In the genomic region with DNA sequence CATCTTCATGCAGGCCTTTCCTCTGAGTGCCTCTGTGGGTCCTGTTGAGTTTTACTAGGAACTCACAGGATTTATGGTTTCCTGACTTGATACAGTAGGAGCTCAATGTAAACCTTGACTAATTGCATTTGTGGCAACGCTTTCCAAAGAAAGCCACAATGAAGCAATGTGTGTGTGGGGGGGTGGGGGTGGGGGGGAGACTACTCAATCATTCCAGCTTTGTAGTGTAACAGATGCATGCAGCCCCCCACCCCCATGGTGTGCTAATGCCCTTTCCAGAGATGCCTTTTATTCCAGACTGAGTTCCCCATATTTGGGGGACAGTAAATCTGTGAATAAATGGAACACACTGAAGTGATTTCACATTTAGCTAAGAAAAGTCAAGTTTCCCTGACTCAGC, we compare ENCODE assay signal across 28 mouse cellular contexts. TPM values are rescaled to one million over a fixed set of nuclear protein-coding genes. Genes with fewer than 3 reads are reported as not detected.
A peak's percentile ranks its signal among the peaks of the same experiment; 100 is the strongest.
DNase-seq lines count a peak whose midpoint lies in the region; ATAC-seq lines count a peak whose summit lies in the region.
"Had no signal": no experiment of that assay in that cellular context is flagged by ENCODE, and none has a peak within 500 bp of the region (broad histone marks: within the 10 kb centered on the region; RNA-seq: fewer than 3 reads in every experiment).

No protein-coding gene starts in this region.

- H3K36me3 ChIP-seq in embryonic facial prominence, embryonic 14.5 days (ENCODE audit: control insufficient read depth, insufficient read depth, low read length), result no peaks in the 10 kb centered on the region
- H3K36me3 ChIP-seq in embryonic facial prominence, embryonic 10.5 days (replicated peaks), result no peaks in the 10 kb centered on the region
- H3K36me3 ChIP-seq in neural tube, embryonic 12.5 days, result no peaks in the 10 kb centered on the region
- H3K36me3 ChIP-seq: embryonic facial prominence, embryonic 12.5 days; embryonic facial prominence, embryonic 15.5 days; forebrain, embryonic 10.5 days; forebrain, embryonic 12.5 days; G1E had no signal

- no peaks in the 10 kb centered on the region for H3K27me3 ChIP-seq in embryonic facial prominence, embryonic 14.5 days (replicated peaks; ENCODE audit: control insufficient read depth, insufficient read depth, low read length)
- no peaks in the 10 kb centered on the region for H3K27me3 ChIP-seq in embryonic facial prominence, embryonic 10.5 days (replicated peaks; ENCODE audit: low read depth, poor library complexity, severe bottlenecking)
- no peaks in the 10 kb centered on the region for H3K27me3 ChIP-seq in neural tube, embryonic 12.5 days (replicated peaks)
- H3K27me3 ChIP-seq: CH12.LX; embryonic facial prominence, embryonic 12.5 days; embryonic facial prominence, embryonic 15.5 days; forebrain, embryonic 12.5 days; Patski had no signal

- peak; percentile 27 for DNase-seq in embryonic facial prominence, embryonic 14.5 days (ENCODE audit: low spot score)
- no peak for DNase-seq in embryonic facial prominence, embryonic 10.5 days (ENCODE audit: low spot score)
- no peak for DNase-seq in neural tube, embryonic 10.5 days (ENCODE audit: extremely low spot score, low spot score)
- peak; percentile 27 for DNase-seq in mesoderm, embryonic 11.5 days (ENCODE audit: low read depth, low spot score)
- DNase-seq in cerebellum, postnatal 36 days, result no peak
- DNase-seq in thymus, postnatal 14 days, result no peak
- DNase-seq: adrenal gland, adult 8-10 months; adrenal gland, postnatal 14 days; adrenal gland, postnatal 36 days; B cell, adult 2 months; cerebellum, adult 11-12 months; cerebellum, adult 2 months; cerebellum, adult 9-10 months; cerebellum, postnatal 10 days; cerebellum, postnatal 25 days had no signal

- no peak overlapping the region for H3K4me3 ChIP-seq in embryonic facial prominence, embryonic 14.5 days (ENCODE audit: low read depth, low read length)
- no peak overlapping the region for H3K4me3 ChIP-seq in embryonic facial prominence, embryonic 10.5 days
- no peak overlapping the region for H3K4me3 ChIP-seq in neural tube, embryonic 12.5 days
- H3K4me3 ChIP-seq: embryonic facial prominence, embryonic 12.5 days; embryonic facial prominence, embryonic 15.5 days; erythroblast, embryonic 14.5 days; forebrain, embryonic 10.5 days; forebrain, embryonic 12.5 days had no signal

- no peaks in the 10 kb centered on the region for H3K4me1 ChIP-seq in embryonic facial prominence, embryonic 14.5 days (ENCODE audit: control insufficient read depth, insufficient read depth, low read length)
- H3K4me1 ChIP-seq in embryonic facial prominence, embryonic 10.5 days, result 0 out of 2 replicates have a peak, but pooled peaks cover 3% of the 10 kb centered on the region
- peaks cover 13% of the 10 kb centered on the region for H3K4me1 ChIP-seq in neural tube, embryonic 12.5 days
- H3K4me1 ChIP-seq: forebrain, embryonic 12.5 days had no signal

- no peak for ATAC-seq in embryonic facial prominence, embryonic 14.5 days (ENCODE audit: low read depth)
- peak; percentile 70 for ATAC-seq in neural tube, embryonic 12.5 days (ENCODE audit: low FRiP score, low read depth)
- ATAC-seq: activated CD4-positive, CD25-positive, alpha-beta regulatory T cell, adult 4 months; CD4-positive, CD25-positive, alpha-beta regulatory T cell, adult 4 months; forebrain, embryonic 14.5 days; forebrain, embryonic 16.5 days; Patski had no signal

- H3K9ac ChIP-seq in embryonic facial prominence, embryonic 14.5 days (ENCODE audit: low read depth, low read length), result no peak overlapping the region
- H3K9ac ChIP-seq in neural tube, embryonic 12.5 days, result no peak overlapping the region
- H3K9ac ChIP-seq: embryonic facial prominence, embryonic 12.5 days; embryonic facial prominence, embryonic 15.5 days; forebrain, embryonic 12.5 days had no signal

- 0 out of 2 replicates have a peak, but pooled peaks cover 5% of the 10 kb centered on the region for H3K9me3 ChIP-seq in embryonic facial prominence, embryonic 14.5 days (ENCODE audit: control insufficient read depth, low read length)
- H3K9me3 ChIP-seq in embryonic facial prominence, embryonic 10.5 days, result no peaks in the 10 kb centered on the region
- H3K9me3 ChIP-seq in neural tube, embryonic 12.5 days, result peaks cover 9% of the 10 kb centered on the region; the same call in 1 of the 2 replicates
- H3K9me3 ChIP-seq: embryonic facial prominence, embryonic 12.5 days; embryonic facial prominence, embryonic 15.5 days; forebrain, embryonic 10.5 days; forebrain, embryonic 12.5 days; G1E had no signal

- no peak overlapping the region for H3K27ac ChIP-seq in embryonic facial prominence, embryonic 14.5 days (replicated peaks; ENCODE audit: low read depth, low read length)
- no peak overlapping the region for H3K27ac ChIP-seq in embryonic facial prominence, embryonic 10.5 days (replicated peaks)
- H3K27ac ChIP-seq in neural tube, embryonic 12.5 days, result no peak overlapping the region
- H3K27ac ChIP-seq: embryonic facial prominence, embryonic 12.5 days; embryonic facial prominence, embryonic 15.5 days; forebrain, embryonic 10.5 days; forebrain, embryonic 12.5 days had no signal

- H3K4me2 ChIP-seq in embryonic facial prominence, embryonic 14.5 days (ENCODE audit: low read depth, low read length), result no peak overlapping the region
- H3K4me2 ChIP-seq in neural tube, embryonic 12.5 days (replicated peaks), result no peak overlapping the region
- H3K4me2 ChIP-seq: embryonic facial prominence, embryonic 12.5 days; embryonic facial prominence, embryonic 15.5 days; forebrain, embryonic 12.5 days had no signal

- 32% methylated on average over 1 of the region's 1 CpGs for WGBS in embryonic facial prominence, embryonic 14.5 days
- WGBS in embryonic facial prominence, embryonic 10.5 days, result 74% methylated on average over 1 of the region's 1 CpGs
- whole genome bisulfite sequencing in neural tube, embryonic 12.5 days, result 5% methylated on average over 1 of the region's 1 CpGs

RNA-seq across cellular contexts. Expression of a gene that starts 15.3 kb away (rescaled TPM):
- polyA plus RNA-seq in embryonic facial prominence, embryonic 14.5 days (2014; fragmentation: Nextera tagmentation; extraction: Ambion mirVana), result 7.1 and 7.9 TPM in 2 replicates
- 2.8 and 4.3 TPM in 2 replicates for polyA plus RNA-seq in embryonic facial prominence, embryonic 10.5 days (2016; fragmentation: Nextera tagmentation; extraction: Ambion mirVana)
- polyA plus RNA-seq in neural tube, embryonic 12.5 days (2016; fragmentation: Nextera tagmentation; extraction: Ambion mirVana), result 9.0 and 10.0 TPM in 2 replicates

Comparison
In these comparisons a context has a peak if more than half of its experiments do, and no peak if none do; other contexts are left out.
1. DNase-seq: peak in embryonic facial prominence, embryonic 14.5 days (single experiment) and mesoderm, embryonic 11.5 days (single experiment); none in embryonic facial prominence, embryonic 10.5 days (single experiment), neural tube, embryonic 10.5 days (single experiment), cerebellum, postnatal 36 days (0 of 2) and thymus, postnatal 14 days (single experiment).